Mouse (Mus musculus): ENCODE measurements around the gene Sbno1. TPM values are rescaled to one million over a fixed set of nuclear protein-coding genes. Genes with fewer than 3 reads are reported as not detected.
A peak's percentile ranks its signal among the peaks of the same experiment; 100 is the strongest.

The Sbno1 gene
- polyA plus RNA-seq, 1 experiment, result 48.3 TPM

DNA sequence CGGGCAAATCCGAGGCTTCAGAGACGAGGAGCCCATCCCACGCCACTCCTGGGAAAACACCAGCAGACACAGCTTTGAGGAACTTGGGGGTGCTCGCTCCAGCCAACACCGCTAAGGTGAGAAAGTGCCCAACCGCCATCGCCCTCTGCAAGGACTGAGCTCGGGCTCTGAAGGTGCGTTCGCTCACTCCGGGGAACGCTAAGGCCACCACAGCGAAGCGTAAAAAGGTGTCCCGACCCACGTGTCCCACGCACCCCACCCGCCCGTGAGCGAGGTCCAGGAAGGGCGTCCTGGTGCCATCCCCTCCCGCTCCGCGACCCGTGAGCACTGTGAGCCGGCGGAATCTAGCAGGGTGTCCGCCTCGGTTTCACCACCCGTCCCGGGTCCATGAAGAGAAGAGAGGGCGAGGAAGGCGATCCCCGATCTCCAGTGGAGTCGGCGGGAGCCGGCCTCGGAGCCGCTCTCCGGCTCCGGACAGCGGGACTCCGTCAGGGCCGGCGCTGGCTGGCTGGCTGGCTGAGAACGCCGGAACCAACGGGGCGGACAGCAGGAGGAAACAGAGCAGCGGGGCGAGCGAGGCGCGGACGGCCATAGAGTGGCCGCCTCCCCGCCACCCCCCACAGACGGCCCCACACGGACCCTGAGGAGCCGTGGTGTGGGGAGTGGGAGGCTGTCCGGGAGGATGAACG, 934 bp downstream of the Sbno1 start:
- Histone ChIP-seq H3K27ac (ENCODE audit: insufficient read depth, low read length) (peak overlapping the region; percentile 66), H3K4me1 (ENCODE audit: control insufficient read depth, insufficient read depth, low read length) (peaks cover 8% of the 10 kb centered on the region; the same call in 1 of the 2 replicates), H3K27me3 (ENCODE audit: control insufficient read depth, insufficient read depth, low read length) (no peaks in the 10 kb centered on the region), H3K4me3 (replicated peaks; ENCODE audit: insufficient read depth, low read depth, low read length) (peak overlapping the region; percentile 70)
- under 1% methylated on average over 63 of the region's 63 CpGs for WGBS
- DNase-seq, result no peak
- TF ChIP-seq POLR2A (IDR thresholded peaks at IDR 0.05; ENCODE audit: borderline replicate concordance, insufficient read depth, low read length) (no peak), CTCF (IDR thresholded peaks at IDR 0.05; ENCODE audit: borderline replicate concordance, insufficient read depth, low read depth, low read length) (no peak)

DNA sequence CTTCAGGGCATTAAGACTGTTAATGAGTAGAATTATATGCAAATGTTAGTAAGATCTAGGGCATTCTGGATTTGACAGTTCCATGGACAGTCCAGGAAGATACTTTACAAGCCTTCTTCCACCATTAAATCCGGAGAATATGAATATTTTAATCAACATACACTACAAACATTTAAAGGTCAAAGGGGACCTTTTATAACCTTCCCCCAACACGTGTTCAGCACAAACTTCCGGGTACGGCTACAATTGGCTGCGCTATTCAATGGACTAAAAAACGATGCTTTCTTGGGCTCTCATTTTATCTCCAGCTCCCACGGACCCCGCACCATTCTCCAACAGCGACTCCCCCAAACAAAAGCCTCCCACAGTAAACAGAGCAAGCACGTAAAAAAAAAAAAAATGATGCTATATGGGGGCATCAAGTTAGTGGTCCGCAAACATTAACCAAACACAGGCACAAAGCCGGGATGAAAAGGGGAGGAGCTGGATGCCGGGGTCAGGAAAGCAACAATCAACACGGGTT, 1.5 kb downstream of the Sbno1 start:
- H3K27ac ChIP-seq (ENCODE audit: insufficient read depth, low read length), result no peak overlapping the region
- no peak for DNase-seq
- 2% methylated on average over 14 of the region's 14 CpGs for WGBS
- H3K4me1 ChIP-seq (ENCODE audit: control insufficient read depth, insufficient read depth, low read length), result peaks cover 8% of the 10 kb centered on the region; the same call in 1 of the 2 replicates
- H3K4me3 ChIP-seq (replicated peaks; ENCODE audit: insufficient read depth, low read depth, low read length), result peak overlapping the region; percentile 70
- H3K27me3 ChIP-seq (ENCODE audit: control insufficient read depth, insufficient read depth, low read length), result no peaks in the 10 kb centered on the region
- TF ChIP-seq CTCF (IDR thresholded peaks at IDR 0.05; ENCODE audit: borderline replicate concordance, insufficient read depth, low read depth, low read length) (no peak), POLR2A (IDR thresholded peaks at IDR 0.05; ENCODE audit: borderline replicate concordance, insufficient read depth, low read length) (no peak)

DNA sequence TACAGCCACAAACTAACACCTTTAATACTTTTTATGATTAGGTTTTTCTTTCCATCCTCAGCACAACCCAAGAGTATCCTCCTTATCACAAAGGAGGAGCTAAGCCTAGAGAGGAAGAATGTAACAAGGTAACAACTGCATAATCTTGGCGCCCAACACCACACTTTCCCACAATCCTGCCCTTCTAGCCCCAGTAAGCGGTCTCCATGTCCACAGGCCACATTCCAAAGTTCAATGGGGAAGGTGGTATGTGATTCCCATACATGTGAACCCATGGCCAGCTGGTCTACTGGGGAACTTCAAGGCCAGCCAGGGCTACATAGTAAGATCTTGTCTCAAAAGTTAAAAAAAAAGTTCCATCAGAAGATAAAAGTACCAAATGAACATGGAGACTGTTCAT, 4.0 kb downstream of the Sbno1 start:
- no peak for DNase-seq
- 93% methylated on average over 2 of the region's 2 CpGs for WGBS
- Histone ChIP-seq H3K4me1 (ENCODE audit: control insufficient read depth, insufficient read depth, low read length) (peaks cover 8% of the 10 kb centered on the region; the same call in 1 of the 2 replicates), H3K27me3 (ENCODE audit: control insufficient read depth, insufficient read depth, low read length) (no peaks in the 10 kb centered on the region), H3K4me3 (replicated peaks; ENCODE audit: insufficient read depth, low read depth, low read length) (no peak overlapping the region), H3K27ac (ENCODE audit: insufficient read depth, low read length) (no peak overlapping the region)
- no peak for TF ChIP-seq CTCF (IDR thresholded peaks at IDR 0.05; ENCODE audit: borderline replicate concordance, insufficient read depth, low read depth, low read length)
- no peak for TF ChIP-seq POLR2A (IDR thresholded peaks at IDR 0.05; ENCODE audit: borderline replicate concordance, insufficient read depth, low read length)

DNA sequence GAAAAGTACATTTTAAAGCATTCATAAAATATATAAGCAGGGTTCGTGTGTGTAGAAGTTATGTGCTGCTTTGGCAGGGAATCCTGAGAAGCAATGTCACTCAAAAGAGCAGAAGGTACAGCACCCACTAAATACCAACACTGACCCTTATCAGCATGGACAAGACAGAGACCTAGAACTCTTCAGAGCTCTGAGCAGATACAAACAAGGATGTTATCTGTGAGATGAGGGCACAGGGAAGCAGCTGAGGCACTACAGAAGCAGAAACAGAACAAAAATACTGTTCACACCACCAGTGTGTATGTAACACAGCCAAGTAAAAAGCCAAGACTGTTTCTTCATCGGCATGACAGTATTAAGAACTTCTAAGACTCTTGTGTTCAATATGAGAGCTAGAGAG, 6.9 kb downstream of the Sbno1 start:
- 82% methylated on average over 2 of the region's 2 CpGs for WGBS
- H3K27me3 ChIP-seq (ENCODE audit: control insufficient read depth, insufficient read depth, low read length), result no peaks in the 10 kb centered on the region
- no peak for DNase-seq

DNA sequence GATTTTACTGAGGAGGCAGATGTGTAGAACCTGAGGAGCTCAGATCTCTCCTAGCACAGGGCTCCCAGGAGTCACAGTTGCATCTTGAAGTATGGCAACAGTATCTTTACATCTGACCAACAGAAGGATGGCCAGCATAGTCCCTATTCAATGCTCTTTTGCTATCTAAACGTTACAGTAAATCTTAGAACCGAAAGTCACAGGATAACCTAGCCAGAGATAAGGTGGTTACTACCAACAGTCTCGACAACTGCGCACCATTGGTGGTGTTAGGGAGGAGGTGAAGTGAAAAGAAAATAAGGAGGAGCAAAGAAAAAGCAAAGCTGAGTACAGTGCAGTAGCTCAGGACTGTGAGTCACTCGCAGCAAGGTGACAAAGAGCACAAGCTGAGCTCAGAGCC, 13.6 kb downstream of the Sbno1 start:
- WGBS, result 89% methylated on average over 5 of the region's 5 CpGs
- no peak for DNase-seq
- no peak overlapping the region for H3K4me3 ChIP-seq (replicated peaks; ENCODE audit: insufficient read depth, low read depth, low read length)
- H3K4me1 ChIP-seq (ENCODE audit: control insufficient read depth, insufficient read depth, low read length), result no peaks in the 10 kb centered on the region
- no peak overlapping the region for H3K27ac ChIP-seq (ENCODE audit: insufficient read depth, low read length)
- TF ChIP-seq CTCF (IDR thresholded peaks at IDR 0.05; ENCODE audit: borderline replicate concordance, insufficient read depth, low read depth, low read length) (no peak), POLR2A (IDR thresholded peaks at IDR 0.05; ENCODE audit: borderline replicate concordance, insufficient read depth, low read length) (no peak)
- no peaks in the 10 kb centered on the region for H3K27me3 ChIP-seq (ENCODE audit: control insufficient read depth, insufficient read depth, low read length)

More for the DNA sequence above, 6.9 kb downstream of the Sbno1 start:
- TF ChIP-seq CTCF (IDR thresholded peaks at IDR 0.05; ENCODE audit: borderline replicate concordance, insufficient read depth, low read depth, low read length) (no peak), POLR2A (IDR thresholded peaks at IDR 0.05; ENCODE audit: borderline replicate concordance, insufficient read depth, low read length) (no peak)
- Histone ChIP-seq H3K27ac (ENCODE audit: insufficient read depth, low read length) (no peak overlapping the region), H3K4me3 (replicated peaks; ENCODE audit: insufficient read depth, low read depth, low read length) (no peak overlapping the region), H3K4me1 (ENCODE audit: control insufficient read depth, insufficient read depth, low read length) (peaks cover 8% of the 10 kb centered on the region; the same call in 1 of the 2 replicates)

DNA sequence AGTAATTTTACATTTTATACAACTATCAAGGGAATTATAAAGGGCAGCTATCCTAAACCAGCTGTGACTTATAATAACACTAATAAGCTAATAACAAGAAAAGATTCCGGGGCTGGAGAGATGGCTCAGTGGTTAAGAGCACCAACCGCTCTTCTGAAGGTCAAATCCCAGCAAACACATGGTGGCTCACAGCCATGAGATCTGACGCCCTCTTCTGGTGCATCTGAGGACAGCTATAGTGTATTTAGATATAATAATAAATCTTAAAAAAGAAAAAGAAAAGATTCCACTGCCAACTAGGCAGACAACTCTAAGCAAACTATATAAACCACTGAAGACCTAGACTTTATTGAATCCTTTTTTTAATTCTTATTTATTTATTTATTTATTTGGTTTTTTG, 15.0 kb downstream of the Sbno1 start:
- no peak for DNase-seq
- WGBS, result 72% methylated on average over 3 of the region's 3 CpGs
- Histone ChIP-seq H3K27me3 (ENCODE audit: control insufficient read depth, insufficient read depth, low read length) (no peaks in the 10 kb centered on the region), H3K4me1 (ENCODE audit: control insufficient read depth, insufficient read depth, low read length) (no peaks in the 10 kb centered on the region), H3K4me3 (replicated peaks; ENCODE audit: insufficient read depth, low read depth, low read length) (no peak overlapping the region), H3K27ac (ENCODE audit: insufficient read depth, low read length) (no peak overlapping the region)
- TF ChIP-seq CTCF (IDR thresholded peaks at IDR 0.05; ENCODE audit: borderline replicate concordance, insufficient read depth, low read depth, low read length) (no peak), POLR2A (IDR thresholded peaks at IDR 0.05; ENCODE audit: borderline replicate concordance, insufficient read depth, low read length) (no peak)

DNA sequence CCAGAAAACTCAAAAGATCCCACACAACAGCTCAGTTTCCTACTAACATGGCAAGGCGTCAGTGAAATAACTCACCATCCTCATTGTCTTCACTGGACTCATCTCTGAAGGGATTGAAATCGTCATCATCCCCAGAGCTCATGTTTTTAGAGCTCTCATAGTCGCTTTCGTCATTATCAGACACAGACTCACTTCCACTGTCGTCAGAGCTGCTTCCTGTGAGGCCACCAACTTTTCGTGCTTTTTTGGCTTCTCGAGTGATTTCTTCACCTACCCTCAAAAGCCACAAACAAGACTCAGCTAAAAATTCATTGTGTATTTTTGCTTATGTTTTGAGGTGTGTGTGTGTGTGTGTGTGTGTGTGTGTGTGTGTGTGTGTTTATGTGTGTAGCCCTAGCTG, 32.1 kb downstream of the Sbno1 start:
- no peak overlapping the region for H3K4me3 ChIP-seq (replicated peaks; ENCODE audit: insufficient read depth, low read depth, low read length)
- no peak overlapping the region for H3K27ac ChIP-seq (ENCODE audit: insufficient read depth, low read length)
- no peaks in the 10 kb centered on the region for H3K4me1 ChIP-seq (ENCODE audit: control insufficient read depth, insufficient read depth, low read length)
- WGBS, result 92% methylated on average over 7 of the region's 7 CpGs
- no peak for TF ChIP-seq CTCF (IDR thresholded peaks at IDR 0.05; ENCODE audit: borderline replicate concordance, insufficient read depth, low read depth, low read length)
- no peak for TF ChIP-seq POLR2A (IDR thresholded peaks at IDR 0.05; ENCODE audit: borderline replicate concordance, insufficient read depth, low read length)
- no peaks in the 10 kb centered on the region for H3K27me3 ChIP-seq (ENCODE audit: control insufficient read depth, insufficient read depth, low read length)
- no peak for DNase-seq

DNA sequence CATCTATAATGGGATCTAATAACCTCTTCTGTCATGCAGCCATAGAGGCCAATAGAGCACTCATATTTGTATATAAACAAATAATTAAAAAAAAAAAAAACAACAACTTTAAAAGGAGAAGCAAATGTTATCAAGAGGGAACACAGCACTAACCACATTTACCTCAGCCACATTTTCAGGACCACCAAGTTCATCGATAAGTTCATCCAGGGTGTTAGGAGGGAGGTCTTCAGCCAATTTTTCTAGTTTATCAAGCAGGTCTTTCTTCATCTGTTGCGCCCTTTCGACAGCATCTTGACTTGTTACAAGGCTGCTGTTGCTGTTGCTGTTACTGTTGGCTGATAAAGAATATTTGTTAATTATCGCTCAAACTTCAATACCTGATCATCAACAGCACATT, 33.4 kb downstream of the Sbno1 start:
- Histone ChIP-seq H3K4me1 (ENCODE audit: control insufficient read depth, insufficient read depth, low read length) (no peaks in the 10 kb centered on the region), H3K4me3 (replicated peaks; ENCODE audit: insufficient read depth, low read depth, low read length) (no peak overlapping the region), H3K27me3 (ENCODE audit: control insufficient read depth, insufficient read depth, low read length) (no peaks in the 10 kb centered on the region), H3K27ac (ENCODE audit: insufficient read depth, low read length) (no peak overlapping the region)
- TF ChIP-seq POLR2A (IDR thresholded peaks at IDR 0.05; ENCODE audit: borderline replicate concordance, insufficient read depth, low read length), result no peak
- no peak for TF ChIP-seq CTCF (IDR thresholded peaks at IDR 0.05; ENCODE audit: borderline replicate concordance, insufficient read depth, low read depth, low read length)
- WGBS, result over 99% methylated on average over 4 of the region's 4 CpGs
- no peak for DNase-seq

Data from cerebellum, adult 2 months (tissue).